Mouse (Mus musculus) spleen, embryonic (tissue): ENCODE results near the gene Hectd2.

Experiments used
- CTCF ChIA-PET: fragments of 350-600 bp; sonication (Branson Sonifier 250); formaldehyde crosslinking; loops from one replicate; lab custom pipeline; 2022; lab: Charles Lee

Hectd2 gene

DNA sequence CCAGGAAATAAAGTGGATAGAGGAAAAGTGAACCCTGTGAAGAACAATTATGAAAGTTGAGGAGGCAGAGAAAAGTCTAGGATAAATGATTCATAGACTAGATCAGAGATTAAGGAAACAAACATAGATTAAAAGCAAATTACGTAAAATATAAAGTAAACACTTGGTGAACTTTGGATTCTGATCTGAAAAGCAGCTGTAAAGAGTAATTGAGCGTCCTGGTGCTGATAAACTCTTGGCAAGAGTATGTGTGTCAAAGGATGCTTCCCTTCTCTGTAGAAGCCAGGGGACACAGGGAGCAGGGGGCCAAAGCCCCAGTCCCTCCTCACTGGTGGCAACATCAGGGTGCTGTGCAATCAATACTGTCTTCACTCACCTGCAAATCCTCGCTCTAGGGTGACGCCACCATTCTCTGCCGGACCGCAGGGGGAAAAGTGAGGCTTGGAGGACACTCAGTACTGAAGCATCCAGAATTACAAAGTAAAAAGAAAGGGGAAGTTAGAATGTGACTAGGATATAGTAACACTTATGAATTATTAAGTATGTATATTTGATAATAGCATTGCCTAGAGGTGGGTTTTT, 91.0 kb downstream of the Hectd2 start:
- CTCF ChIA-PET, result no interaction called here

DNA sequence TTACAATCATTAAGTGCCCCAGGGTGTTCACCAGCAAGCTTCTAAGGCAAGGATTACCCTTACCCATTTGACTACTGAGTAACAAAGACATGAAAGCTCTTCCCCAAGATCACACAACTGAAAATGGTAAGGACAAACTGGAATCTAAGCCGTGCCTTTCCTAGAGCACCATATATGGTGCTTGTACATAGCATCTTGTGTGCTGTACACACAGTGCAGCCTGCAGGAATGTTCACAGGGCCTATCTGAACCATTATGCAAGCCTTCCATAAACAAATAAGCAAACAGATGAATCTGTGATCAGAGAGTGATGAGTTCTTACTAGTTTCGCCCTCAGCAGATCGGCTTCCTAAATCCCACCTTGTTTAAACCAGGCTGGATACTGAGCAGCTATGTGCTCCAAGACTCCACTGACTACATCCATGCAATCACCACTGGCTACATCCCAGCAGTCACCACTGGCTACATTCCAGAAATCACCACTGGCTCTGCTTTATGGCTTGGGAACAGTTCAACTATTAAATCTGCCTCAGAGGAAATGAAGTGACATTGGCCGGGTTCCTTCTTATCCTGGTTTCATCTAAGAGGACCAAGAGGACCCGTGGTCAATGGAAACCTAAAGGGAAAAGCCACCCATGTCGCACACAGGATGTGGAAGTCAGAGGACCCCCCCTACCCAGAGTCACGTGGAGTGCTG, 91.8 kb downstream of the Hectd2 start:
- CTCF ChIA-PET, result no interaction called here

DNA sequence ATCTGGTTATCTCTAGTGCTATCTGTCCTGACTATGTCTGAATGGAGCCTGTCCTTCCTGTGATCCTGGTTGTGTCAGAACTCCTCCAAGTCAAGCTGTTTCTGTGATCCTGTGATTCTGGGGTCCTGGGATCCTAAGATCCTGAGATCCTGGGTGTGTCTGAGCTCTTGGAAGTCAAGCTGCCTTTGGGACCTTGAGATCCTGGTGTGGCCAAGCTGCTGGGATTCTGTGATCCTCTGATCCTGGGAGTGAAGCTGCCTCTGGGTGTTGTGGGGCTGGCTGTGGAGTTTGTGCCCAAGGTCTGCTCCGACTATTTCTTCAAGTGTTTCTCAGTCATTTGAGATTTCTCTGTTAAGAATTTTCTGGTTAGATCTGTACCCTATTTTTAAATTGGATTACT, 98.2 kb downstream of the Hectd2 start:
- CTCF ChIA-PET, result no interaction called here

DNA sequence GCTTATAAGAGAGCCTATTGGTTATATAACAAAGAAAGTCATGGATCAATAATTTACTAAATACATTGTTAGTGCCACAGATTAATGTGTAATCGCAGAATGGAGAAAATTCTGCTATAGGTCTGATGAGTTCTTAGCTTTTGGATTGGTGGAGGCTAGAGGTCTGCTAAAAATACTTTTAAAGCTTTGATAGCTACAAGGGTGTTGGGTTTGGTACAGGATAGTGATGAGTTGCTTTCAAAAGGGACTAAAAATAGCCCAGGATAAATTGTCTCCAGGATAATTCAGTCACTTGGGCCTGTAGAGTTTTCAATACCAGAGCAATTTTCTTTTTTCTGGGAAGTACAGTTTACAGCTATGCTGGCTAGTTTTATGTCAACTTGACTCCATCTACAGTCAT, 108.3 kb downstream of the Hectd2 start:
- CTCF ChIA-PET, result no interaction called here

DNA sequence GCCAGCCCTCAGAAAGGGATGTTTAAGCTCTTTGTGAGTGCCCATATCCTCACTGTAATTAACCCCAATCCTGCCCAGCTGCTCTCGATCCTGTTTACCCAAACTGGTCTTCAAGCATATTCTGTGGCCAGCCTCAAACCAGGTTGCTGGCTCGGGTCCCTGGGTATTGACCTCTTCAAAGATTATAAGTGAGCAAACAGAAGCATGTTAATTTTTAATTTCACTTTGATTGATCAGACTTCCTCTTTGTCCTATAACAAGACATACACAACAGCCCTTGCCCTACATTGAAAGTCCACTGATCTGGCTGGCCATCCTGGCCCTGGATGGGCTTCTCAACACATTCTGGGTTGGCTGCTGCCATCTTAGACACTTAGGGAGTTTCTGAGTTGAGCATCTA, 109.5 kb downstream of the Hectd2 start:
- CTCF ChIA-PET, result no interaction called here

DNA sequence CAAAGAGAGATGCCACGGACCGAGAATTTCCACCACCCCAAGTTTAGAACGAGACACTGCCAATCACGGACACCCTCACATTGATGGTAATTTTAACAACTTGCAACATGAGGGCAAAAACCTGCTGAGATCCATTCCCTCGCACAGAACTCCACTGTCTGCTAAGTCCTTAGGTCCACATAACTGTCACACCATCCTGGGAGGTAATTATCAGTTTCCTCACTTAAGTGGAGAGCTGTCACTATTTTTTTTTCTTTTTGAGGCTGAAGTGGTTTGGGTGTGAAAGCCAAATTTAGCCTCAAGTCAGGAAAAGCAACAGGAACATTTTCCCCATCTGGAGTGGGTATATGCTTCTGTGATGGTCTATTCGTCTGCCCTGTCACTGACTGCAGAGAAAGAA, 110.0 kb downstream of the Hectd2 start:
- CTCF ChIA-PET, result no interaction called here

DNA sequence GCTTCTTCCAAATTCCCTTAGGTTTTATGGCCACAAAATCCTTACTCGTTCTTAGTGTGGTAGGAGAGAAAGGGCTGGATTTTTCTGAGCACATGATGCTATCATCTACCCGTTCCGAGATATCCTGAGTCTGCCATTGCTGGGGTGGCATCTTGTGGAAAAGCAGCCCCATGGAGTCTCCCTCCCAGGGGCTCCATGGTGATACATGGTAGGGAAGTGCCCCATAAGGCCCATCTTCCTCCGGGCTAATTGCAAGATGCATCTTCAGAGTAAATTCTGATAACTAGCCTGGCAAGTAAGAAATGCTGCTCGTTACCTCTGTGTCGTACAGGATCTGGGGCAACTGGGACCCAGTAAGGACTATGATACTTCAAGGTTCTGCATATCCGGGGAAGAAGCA, 110.8 kb downstream of the Hectd2 start:
- CTCF ChIA-PET, result no interaction called here

DNA sequence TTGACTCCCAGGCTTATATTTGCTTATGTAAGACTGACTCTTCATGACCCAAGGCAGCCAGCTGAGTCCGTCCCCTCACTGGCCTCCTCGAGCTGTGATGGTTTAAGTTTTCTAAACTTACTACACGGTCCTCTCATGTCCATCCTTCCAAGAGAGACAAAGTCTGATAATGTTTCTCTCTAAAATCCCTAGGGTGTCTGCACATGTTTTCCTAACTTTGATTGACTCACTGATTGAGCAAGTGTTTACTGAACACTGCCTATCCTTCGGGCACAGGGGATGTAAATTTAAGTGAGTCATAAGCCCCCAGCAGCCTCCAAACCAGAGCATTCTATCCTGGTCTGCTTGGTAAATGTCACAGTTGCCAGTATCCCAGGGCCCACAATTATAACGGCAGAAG, 111.2 kb downstream of the Hectd2 start:
- CTCF ChIA-PET, result no interaction called here

DNA sequence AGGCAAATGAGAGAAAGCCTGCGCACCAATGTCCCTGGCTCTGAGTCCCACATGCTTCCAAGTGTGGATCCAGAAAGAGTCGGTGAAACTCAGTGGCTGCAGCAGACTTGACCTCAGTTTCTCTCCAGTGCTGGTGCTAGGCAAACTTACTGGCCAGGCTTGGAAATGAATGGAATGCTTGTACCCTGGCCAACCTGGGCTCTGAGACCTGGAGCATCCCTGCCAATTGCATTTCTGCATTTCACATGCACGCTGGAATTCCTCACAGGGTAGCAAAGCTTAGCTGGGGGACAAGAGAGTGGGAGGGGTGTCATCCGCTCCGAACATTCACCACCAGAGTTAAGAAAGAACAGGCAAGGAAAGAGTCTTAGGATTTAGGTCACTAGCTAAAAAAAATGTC, 112.0 kb downstream of the Hectd2 start:
- CTCF ChIA-PET, result no interaction called here

GRCm38 (mm10) chr19:36667368-36667767, 112.9 kb downstream of the Hectd2 start:
- CTCF ChIA-PET, result no interaction called here

DNA sequence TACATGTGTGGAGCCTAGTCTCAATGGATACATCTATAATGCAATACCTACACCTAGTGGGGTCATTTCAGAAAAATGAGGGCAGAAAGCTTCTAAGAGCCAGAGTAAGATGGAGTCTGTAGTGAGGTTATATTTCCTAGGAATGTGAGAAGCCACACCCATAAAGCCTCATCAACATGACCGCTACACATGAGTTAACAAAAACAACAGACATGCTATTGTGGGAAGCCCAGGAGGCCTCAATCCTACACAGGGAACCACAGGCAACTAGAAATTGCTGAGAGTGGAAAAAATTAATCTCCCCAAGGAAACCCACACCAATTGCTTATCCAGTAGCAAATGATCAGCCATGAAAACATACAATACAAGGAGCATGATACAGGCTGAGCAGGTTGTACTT, 113.7 kb downstream of the Hectd2 start:
- CTCF ChIA-PET, result no interaction called here

DNA sequence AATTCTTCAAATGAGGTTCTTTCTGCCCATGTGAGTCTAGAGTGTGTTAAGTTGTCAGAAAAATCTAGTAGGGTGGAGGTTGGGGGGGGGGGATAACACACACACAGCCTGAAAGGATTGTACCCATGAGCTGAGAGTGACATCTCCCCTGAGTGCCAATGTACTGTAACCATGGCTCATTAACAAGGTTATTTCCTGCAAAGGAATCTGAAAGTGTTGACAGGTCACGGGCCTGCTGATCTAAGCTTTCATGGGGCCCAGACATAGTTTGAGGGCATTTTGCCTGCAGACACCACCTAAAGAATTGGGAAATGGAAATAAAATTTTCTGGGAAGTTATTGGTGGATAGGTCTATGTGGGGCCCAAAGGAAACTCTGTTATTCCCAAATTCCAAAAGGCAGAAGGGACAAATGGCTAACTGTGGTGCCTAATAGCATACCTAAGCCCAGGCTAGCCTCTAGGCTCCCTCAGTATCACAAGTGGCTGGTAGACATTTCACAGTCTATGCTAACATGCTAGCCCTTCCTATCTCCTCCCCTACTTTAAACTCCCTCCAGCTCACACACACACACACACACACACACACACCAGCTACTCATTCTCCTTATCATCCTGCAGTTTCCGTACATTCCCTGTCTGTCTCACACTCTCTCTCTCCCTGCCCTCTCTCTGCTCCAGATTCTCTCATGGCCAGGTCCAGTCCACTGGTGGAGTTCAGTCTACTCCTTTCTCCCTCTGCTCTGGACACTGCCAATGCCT, 114.6 kb downstream of the Hectd2 start:
- CTCF ChIA-PET, result no interaction called here

DNA sequence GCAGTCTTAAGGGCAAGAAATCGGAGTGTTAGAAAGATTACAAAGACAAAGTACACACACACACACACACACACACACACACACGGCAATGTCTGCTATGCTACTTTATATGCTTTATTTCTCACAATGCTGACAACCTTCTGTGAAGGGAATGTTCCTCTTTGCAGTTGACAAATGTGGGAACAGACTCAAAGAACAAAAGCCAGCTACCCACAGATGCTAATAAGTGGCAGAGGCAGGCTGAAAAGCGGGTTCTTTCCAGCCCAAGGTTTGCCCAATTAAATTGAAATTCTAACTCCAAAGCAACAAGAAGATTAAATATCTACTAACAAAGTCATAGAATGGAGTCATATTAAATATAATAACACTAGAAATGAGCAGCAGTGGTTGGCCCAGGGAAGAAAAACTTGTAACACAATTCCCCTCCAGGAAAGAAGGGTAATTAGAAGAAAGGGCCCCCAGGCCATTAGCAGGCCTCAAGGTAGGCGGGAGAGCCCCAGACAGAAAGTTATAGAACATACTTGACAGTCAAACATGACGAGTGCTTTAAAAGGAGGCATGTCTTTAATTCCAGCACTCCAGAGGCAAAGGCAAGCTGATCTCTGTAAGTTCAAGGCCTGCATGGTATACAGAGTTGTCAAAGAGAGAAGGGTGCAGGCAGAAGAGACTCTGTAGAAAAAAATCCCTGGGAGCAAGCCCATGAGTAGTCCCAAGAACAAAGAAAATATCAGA, 115.4 kb downstream of the Hectd2 start:
- CTCF ChIA-PET, result no interaction called here
